Mouse (Mus musculus) CH12.LX (cell line): ENCODE results near the gene Abr.
A peak's percentile ranks its signal among the peaks of the same experiment; 100 is the strongest.

ENCODE experiments used
- BHLHE40 ChIP-seq: IDR thresholded peaks from 2 replicates; pipeline ENCODE4 v1.6.1; 2011; ENCODE audit warnings: mild to moderate bottlenecking, low read depth, low read length, improper control_type of control experiment
- CTCF ChIP-seq, 2 experiments: IDR thresholded peaks in 1 of 2; conservative IDR thresholded peaks in 1 of 2; 2 replicates each; pipeline ENCODE4 v1.5.1; 2011 to 2012; ENCODE audit warnings: low read depth in 2 of 2, low read length in 2 of 2, improper control_type of control experiment in 1 of 2, inconsistent platforms in 1 of 2, mild to moderate bottlenecking in 1 of 2, moderate library complexity in 1 of 2
- EP300 ChIP-seq: IDR thresholded peaks from 2 replicates; pipeline ENCODE4 v1.6.1; 2011; ENCODE audit warnings: low read length, improper control_type of control experiment
- NELFE ChIP-seq: IDR thresholded peaks from 2 replicates; pipeline ENCODE4 v1.6.1; 2011; ENCODE audit warnings: low read depth, low read length, improper control_type of control experiment
- POLR2A ChIP-seq: IDR thresholded peaks from 2 replicates; pipeline ENCODE4 v1.6.1; 2011; ENCODE audit warnings: low read depth, mild to moderate bottlenecking, improper control_type of control experiment, low read length
- TCF12 ChIP-seq: IDR thresholded peaks from 2 replicates; pipeline ENCODE4 v1.6.1; 2014; ENCODE audit warnings: low read depth, mild to moderate bottlenecking, inconsistent platforms, low read length, improper control_type of control experiment
- USF2 ChIP-seq: conservative IDR thresholded peaks from 2 replicates; pipeline ENCODE4 v1.6.1; 2011; ENCODE audit warnings: low read depth, low read length, improper control_type of control experiment
- ZKSCAN1 ChIP-seq: IDR thresholded peaks from 2 replicates; pipeline ENCODE4 v1.6.1; 2012; ENCODE audit warnings: low read depth, inconsistent platforms, low read length, improper control_type of control experiment, borderline replicate concordance

- TF ChIP-seq EP300 (no peak), BHLHE40 (peak; percentile 62; the same call in 1 of the 2 replicates), USF2 (no peak), POLR2A (0 out of 2 replicates have a peak, but pooled peaks have one; percentile 22), CTCF (conservative IDR thresholded peaks at IDR 0.05 in 1 of 2, IDR thresholded peaks at IDR 0.05 in 1 of 2; ENCODE audit: low read depth in 2 of 2, low read length in 2 of 2) (no peak), ZKSCAN1 (no peak), NELFE (no peak), TCF12 (0 out of 2 replicates have a peak, but pooled peaks have one; percentile 2)
Observed at GRCm38 (mm10) chr11:76495127-76496028, 126.7 kb downstream of the Abr start.
